Mouse (Mus musculus): Measurements from ENCODE around the gene Lrrc56. TPM values are rescaled to one million over a fixed set of nuclear protein-coding genes. Genes with fewer than 3 reads are reported as not detected.

Gene Lrrc56
- polyA plus RNA-seq, 1 experiment = 7.4 TPM

DNA sequence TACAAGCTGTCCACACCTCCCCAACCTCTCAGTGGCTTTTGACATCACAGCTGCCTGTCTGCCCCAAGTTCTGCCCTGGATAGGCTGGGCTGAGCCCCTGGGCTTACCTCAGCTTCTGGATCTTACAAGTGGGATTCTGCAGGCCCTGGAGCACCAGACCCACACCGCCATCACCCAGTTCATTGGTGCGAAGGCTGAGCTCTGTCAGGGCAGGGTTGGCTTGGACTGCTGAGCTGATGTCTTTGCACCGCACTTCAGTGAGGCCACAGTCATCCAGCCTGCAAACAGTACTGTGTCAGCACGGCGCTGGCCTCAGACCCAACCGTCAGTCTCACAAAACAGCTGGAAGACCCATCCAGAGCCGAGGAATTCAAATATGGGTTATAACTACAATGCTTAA is 29.6 kb upstream of the Lrrc56 start:
- TF ChIP-seq POLR2A (IDR thresholded peaks at IDR 0.05; ENCODE audit: control insufficient read depth, extremely low read depth, insufficient read depth, low read length, poor library complexity) (no peak), CTCF (IDR thresholded peaks at IDR 0.05; ENCODE audit: borderline replicate concordance, control insufficient read depth, extremely low read depth, insufficient read depth, low read length, poor library complexity) (no peak)
- Histone ChIP-seq H3K36me3 (ENCODE audit: control insufficient read depth, insufficient read depth, low read length) (peaks cover 26% of the 10 kb centered on the region), H3K4me3 (ENCODE audit: control insufficient read depth, insufficient read depth, low read length) (no peak overlapping the region), H3K27ac (ENCODE audit: control insufficient read depth, insufficient read depth, low read length) (no peak overlapping the region), H3K4me1 (replicated peaks; ENCODE audit: control insufficient read depth, insufficient read depth, low read length) (peaks cover 14% of the 10 kb centered on the region), H3K27me3 (ENCODE audit: control insufficient read depth, insufficient read depth, low read length) (no peaks in the 10 kb centered on the region)
- WGBS = 97% methylated on average over 7 of the region's 7 CpGs
- no peak for DNase-seq

GRCm38 (mm10) chr7:141164850-141165249 is 29.1 kb upstream of the Lrrc56 start:
- TF ChIP-seq POLR2A (IDR thresholded peaks at IDR 0.05; ENCODE audit: control insufficient read depth, extremely low read depth, insufficient read depth, low read length, poor library complexity) (no peak), CTCF (IDR thresholded peaks at IDR 0.05; ENCODE audit: borderline replicate concordance, control insufficient read depth, extremely low read depth, insufficient read depth, low read length, poor library complexity) (no peak)
- Histone ChIP-seq H3K36me3 (ENCODE audit: control insufficient read depth, insufficient read depth, low read length) (peaks cover 26% of the 10 kb centered on the region), H3K27me3 (ENCODE audit: control insufficient read depth, insufficient read depth, low read length) (no peaks in the 10 kb centered on the region), H3K4me3 (ENCODE audit: control insufficient read depth, insufficient read depth, low read length) (no peak overlapping the region), H3K4me1 (replicated peaks; ENCODE audit: control insufficient read depth, insufficient read depth, low read length) (peaks cover 14% of the 10 kb centered on the region), H3K27ac (ENCODE audit: control insufficient read depth, insufficient read depth, low read length) (no peak overlapping the region)
- WGBS = 88% methylated on average over 6 of the region's 6 CpGs
- no peak for DNase-seq

- H3K4me1 ChIP-seq (replicated peaks; ENCODE audit: control insufficient read depth, insufficient read depth, low read length) = peaks cover 17% of the 10 kb centered on the region
- TF ChIP-seq CTCF (IDR thresholded peaks at IDR 0.05; ENCODE audit: borderline replicate concordance, control insufficient read depth, extremely low read depth, insufficient read depth, low read length, poor library complexity) = no peak
- TF ChIP-seq POLR2A (IDR thresholded peaks at IDR 0.05; ENCODE audit: control insufficient read depth, extremely low read depth, insufficient read depth, low read length, poor library complexity) = no peak
- H3K27me3 ChIP-seq (ENCODE audit: control insufficient read depth, insufficient read depth, low read length) = no peaks in the 10 kb centered on the region
- H3K36me3 ChIP-seq (ENCODE audit: control insufficient read depth, insufficient read depth, low read length) = peaks cover 4% of the 10 kb centered on the region; the same call in 1 of the 2 replicates
- peak overlapping the region; percentile 35 for H3K4me3 ChIP-seq (ENCODE audit: control insufficient read depth, insufficient read depth, low read length)
- WGBS = 25% methylated on average over 7 of the region's 7 CpGs
- H3K27ac ChIP-seq (ENCODE audit: control insufficient read depth, insufficient read depth, low read length) = no peak overlapping the region
- no peak for DNase-seq
Measured at GRCm38 (mm10) chr7:141167901-141168517, 25.9 kb upstream of the Lrrc56 start.

DNA sequence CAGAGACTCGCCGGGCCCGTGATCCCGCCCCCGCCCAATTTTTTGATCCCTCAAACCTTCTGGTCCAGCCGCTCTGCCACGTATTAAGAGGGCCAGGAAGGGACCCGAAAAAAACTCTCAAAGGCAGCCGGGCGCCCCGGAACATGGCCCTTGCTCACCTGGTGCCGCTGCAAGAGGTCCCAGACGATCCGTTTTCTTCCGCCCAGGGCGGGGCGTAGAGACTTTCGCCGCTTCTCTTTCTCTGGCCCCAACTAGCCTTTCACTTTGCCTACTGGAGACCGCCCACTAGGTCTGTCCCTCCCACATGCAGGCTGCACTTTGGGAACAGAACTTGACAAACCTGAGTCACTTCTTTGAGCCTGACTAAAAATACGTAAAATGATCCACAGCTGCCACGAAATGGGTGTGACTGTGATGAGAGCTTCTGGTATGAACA is 25.4 kb upstream of the Lrrc56 start:
- TF ChIP-seq POLR2A (IDR thresholded peaks at IDR 0.05; ENCODE audit: control insufficient read depth, extremely low read depth, insufficient read depth, low read length, poor library complexity) (no peak), CTCF (IDR thresholded peaks at IDR 0.05; ENCODE audit: borderline replicate concordance, control insufficient read depth, extremely low read depth, insufficient read depth, low read length, poor library complexity) (no peak)
- Histone ChIP-seq H3K4me3 (ENCODE audit: control insufficient read depth, insufficient read depth, low read length) (peak overlapping the region; percentile 35), H3K36me3 (ENCODE audit: control insufficient read depth, insufficient read depth, low read length) (peaks cover 1% of the 10 kb centered on the region; the same call in 1 of the 2 replicates), H3K27ac (ENCODE audit: control insufficient read depth, insufficient read depth, low read length) (no peak overlapping the region; the same call in 1 of the 2 replicates), H3K4me1 (replicated peaks; ENCODE audit: control insufficient read depth, insufficient read depth, low read length) (peaks cover 22% of the 10 kb centered on the region), H3K27me3 (ENCODE audit: control insufficient read depth, insufficient read depth, low read length) (no peaks in the 10 kb centered on the region)
- DNase-seq = peak; percentile 43
- 3% methylated on average over 22 of the region's 22 CpGs for WGBS

DNA sequence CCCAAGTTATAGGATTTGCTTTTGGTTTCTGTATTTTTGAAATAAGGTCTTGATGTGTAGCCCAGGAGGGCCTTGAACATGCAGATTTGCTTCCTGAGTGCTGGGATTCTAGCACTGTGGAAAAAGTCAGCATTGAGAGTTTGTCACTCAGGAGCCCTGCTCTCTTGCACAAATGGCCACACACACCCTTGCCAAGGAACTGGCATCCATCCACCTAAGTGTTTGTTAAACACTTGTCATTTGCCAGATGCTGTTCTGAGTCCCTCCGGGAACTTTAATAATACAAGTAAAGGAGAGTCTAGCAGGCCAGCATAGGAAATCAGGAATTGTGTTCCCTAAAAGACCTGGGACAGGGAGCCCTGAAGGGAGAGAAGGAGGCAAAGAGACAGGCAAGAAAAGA is 24.7 kb upstream of the Lrrc56 start:
- H3K4me3 ChIP-seq (ENCODE audit: control insufficient read depth, insufficient read depth, low read length) = no peak overlapping the region
- WGBS = 95% methylated on average over 1 of the region's 1 CpGs
- TF ChIP-seq CTCF (IDR thresholded peaks at IDR 0.05; ENCODE audit: borderline replicate concordance, control insufficient read depth, extremely low read depth, insufficient read depth, low read length, poor library complexity) = no peak
- no peak for TF ChIP-seq POLR2A (IDR thresholded peaks at IDR 0.05; ENCODE audit: control insufficient read depth, extremely low read depth, insufficient read depth, low read length, poor library complexity)

DNA sequence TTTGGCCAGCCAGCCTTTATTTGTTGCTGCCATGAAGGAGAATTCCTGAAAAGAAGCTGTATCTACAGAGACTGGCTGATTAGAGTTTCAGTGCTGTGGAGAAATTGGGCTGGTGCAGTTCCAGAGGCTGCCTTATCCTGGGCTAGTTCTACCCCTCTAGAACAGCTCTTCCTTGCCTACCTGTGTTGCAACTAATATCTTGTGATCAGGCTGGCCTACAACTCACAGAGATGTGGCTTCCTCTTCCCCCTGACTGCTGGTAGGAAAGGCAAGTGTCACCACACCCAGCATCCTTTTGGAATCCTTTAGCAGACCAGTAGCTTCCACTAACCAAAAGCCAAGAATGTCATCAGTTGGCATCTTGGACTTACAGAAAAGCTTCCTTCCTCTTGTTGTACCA is 24.1 kb upstream of the Lrrc56 start:
- no peak overlapping the region for H3K4me3 ChIP-seq (ENCODE audit: control insufficient read depth, insufficient read depth, low read length)
- no peaks in the 10 kb centered on the region for H3K36me3 ChIP-seq (ENCODE audit: control insufficient read depth, insufficient read depth, low read length)
- H3K27me3 ChIP-seq (ENCODE audit: control insufficient read depth, insufficient read depth, low read length) = no peaks in the 10 kb centered on the region
- peaks cover 22% of the 10 kb centered on the region for H3K4me1 ChIP-seq (replicated peaks; ENCODE audit: control insufficient read depth, insufficient read depth, low read length)
- no peak overlapping the region for H3K27ac ChIP-seq (ENCODE audit: control insufficient read depth, insufficient read depth, low read length)
- DNase-seq = no peak
- TF ChIP-seq POLR2A (IDR thresholded peaks at IDR 0.05; ENCODE audit: control insufficient read depth, extremely low read depth, insufficient read depth, low read length, poor library complexity) (no peak), CTCF (IDR thresholded peaks at IDR 0.05; ENCODE audit: borderline replicate concordance, control insufficient read depth, extremely low read depth, insufficient read depth, low read length, poor library complexity) (no peak)

More for the DNA sequence above, 24.7 kb upstream of the Lrrc56 start:
- Histone ChIP-seq H3K27ac (ENCODE audit: control insufficient read depth, insufficient read depth, low read length) (no peak overlapping the region), H3K36me3 (ENCODE audit: control insufficient read depth, insufficient read depth, low read length) (no peaks in the 10 kb centered on the region), H3K27me3 (ENCODE audit: control insufficient read depth, insufficient read depth, low read length) (no peaks in the 10 kb centered on the region), H3K4me1 (replicated peaks; ENCODE audit: control insufficient read depth, insufficient read depth, low read length) (peaks cover 22% of the 10 kb centered on the region)
- DNase-seq = no peak

Data from thymus, adult 2 months (tissue).